Mouse (Mus musculus) megakaryocyte, adult 5-6 weeks (primary cell): Measurements from ENCODE around the gene 2810004N23Rik. TPM values are rescaled to one million over a fixed set of nuclear protein-coding genes. Genes with fewer than 3 reads are reported as not detected.

Experiments used
- ATAC-seq: 2 replicates; pipeline ENCODE4 v1.8.0; 2016; ENCODE audit warnings: mild to moderate bottlenecking, inconsistent platforms; ENCODE audit not compliant: poor library complexity, severe bottlenecking
- total RNA-seq, 2 experiments: library from RNA; stranded (forward) in 1 of 2; stranded (reverse) in 1 of 2; fragments of 153-499, 151-499 nt in 1 of 2; fragments of 221-1000, 200-1000 nt in 1 of 2; gene quantifications; 2 replicates each; pipeline versions ENCODE4 v1.2.3 to v1.2.4; 2015 to 2017

Gene 2810004N23Rik
- total RNA-seq, 2 experiments from 2014 or later, result 11.6 to 24.4 TPM

DNA sequence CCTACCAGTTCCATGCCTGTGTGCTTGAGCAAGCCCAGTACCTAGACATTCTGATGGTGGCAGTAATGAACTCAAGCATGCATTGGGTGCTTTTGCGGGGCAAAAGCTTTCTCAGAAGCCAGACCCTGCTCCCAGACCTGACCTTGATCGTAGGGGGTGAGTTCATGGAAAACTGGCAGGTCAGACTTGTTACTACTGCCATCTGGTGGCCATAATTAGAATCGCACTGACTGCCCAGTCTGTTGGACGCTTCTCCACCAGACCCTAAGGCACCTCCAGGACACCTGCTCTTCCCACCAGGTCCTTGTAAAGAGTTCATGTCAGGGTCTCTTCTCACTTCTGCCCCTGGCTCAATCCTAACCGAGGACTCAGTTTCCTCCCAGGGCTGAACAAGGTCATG is 35.5 kb downstream of the 2810004N23Rik start:
- peak; percentile 60 for ATAC-seq

DNA sequence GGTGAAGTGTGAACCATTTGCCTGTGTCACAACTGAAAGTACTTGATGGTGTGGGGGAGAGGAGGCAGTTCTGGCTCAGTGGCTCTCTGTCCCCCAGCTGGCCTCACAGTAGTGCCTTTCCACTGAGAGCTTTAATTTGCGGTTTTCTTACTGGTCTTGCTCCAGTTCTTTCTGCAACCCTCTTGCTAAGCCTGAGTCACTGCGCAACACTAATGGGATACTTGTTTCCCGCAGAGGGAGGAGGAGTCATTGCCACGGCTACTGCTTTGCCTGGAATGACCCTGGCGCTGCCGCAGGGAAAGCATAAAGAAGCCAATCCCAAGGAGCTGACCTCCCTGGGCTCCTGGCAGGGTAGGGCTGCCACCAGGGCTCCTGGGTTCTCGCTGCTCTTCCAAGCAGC is 36.3 kb downstream of the 2810004N23Rik start:
- ATAC-seq, result 0 out of 2 replicates have a peak, but pooled peaks have one; percentile 6

DNA sequence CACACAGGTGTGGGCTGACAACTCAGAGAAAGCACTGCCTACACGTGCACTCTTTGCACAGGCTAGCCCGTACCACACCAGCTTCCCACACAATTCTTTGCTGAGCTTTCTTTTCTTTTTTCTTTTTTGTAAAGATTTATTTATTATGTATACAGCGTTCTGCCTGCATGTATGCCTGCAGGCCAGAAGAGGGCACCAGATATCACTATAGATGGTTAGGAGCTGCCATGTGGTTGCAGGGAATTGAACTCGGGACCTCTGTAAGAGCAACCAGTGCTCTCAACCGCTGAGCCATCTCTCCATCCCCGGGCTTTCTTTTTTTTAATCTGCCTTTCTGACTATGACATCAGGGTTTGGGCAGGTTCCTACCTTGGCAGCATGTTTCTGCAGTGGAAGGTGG is 39.4 kb downstream of the 2810004N23Rik start:
- no peak for ATAC-seq

DNA sequence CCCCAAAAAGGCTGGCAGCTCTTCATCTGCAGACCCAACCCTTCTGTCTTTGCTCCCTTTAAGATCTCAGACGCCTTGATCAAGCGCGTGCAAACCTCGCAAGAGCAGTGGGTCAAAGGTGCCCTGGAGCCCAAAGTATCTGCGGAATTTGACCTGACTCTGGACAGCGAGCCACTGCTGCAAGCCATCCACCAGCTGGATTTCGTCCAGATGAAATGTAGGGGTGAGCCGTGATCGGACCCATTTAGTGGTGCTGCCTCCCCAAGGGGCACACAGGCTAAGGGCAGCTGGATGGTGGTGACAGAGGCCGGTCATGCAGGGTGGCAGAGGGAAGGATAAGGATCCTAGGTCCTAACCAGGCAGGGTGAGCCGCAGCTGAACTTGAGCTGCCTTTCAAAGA is 42.8 kb downstream of the 2810004N23Rik start:
- ATAC-seq, result no peak

DNA sequence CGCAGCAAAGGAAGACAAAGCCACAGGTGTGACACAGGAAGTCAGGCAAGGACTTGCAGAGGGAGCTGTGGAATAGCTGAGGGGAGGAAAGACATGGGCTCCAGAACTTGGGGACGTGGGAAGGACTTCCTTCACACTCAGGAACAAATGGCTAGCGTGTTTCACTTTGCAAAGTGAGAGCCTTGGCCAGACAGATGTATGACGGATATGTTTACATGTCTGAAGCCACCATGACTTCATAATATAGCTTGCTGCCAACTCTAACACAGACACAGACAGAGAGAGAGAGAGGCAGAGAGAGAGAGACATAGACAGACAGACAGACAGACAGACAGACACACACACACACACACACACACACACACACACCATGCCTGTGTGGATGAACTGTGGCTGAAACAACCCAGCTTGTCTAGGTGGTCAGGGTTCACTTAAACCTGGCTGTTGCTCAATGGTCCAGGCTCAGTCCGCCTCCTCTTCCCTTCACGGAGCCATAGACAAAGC is 43.3 kb downstream of the 2810004N23Rik start:
- no peak for ATAC-seq

DNA sequence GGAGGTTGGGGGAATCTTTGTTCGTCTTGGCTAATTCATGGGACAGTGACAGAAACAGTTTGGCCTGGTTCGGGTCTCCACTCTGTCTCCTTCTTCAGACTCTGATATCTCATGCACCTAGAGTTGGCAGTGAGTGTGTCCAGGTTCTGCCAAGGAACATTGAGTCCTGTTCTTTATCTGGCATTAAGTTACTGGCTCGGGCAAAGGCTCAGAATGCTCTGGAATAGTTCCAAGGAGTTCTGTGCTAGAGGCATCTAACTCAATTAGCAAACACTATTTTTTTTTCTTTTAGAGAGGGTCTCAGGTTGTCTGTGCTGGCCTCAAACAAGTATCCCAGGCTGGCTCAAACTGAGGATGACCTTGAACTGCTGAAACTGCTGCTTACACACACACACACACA is 45.6 kb downstream of the 2810004N23Rik start:
- ATAC-seq, result no peak

DNA sequence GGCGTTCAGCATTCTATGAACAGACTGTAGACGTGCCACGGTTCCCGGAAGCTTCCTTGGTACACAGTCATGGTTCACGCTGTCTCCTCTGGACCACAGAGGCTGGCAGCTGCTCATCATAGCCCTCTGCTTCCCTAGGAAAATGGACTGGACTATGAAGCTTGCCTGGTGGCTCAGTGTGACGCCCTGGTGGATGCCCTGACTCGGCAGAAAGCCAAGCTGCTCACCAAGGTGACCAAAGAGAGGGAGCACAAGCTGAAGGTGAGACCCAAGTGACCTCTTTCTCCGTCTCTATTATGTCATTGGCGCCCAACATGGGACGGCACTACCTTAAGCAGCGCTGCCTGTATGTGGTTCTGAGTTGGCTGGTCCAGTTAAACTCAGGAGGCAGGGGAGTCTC is 46.1 kb downstream of the 2810004N23Rik start:
- no peak for ATAC-seq

DNA sequence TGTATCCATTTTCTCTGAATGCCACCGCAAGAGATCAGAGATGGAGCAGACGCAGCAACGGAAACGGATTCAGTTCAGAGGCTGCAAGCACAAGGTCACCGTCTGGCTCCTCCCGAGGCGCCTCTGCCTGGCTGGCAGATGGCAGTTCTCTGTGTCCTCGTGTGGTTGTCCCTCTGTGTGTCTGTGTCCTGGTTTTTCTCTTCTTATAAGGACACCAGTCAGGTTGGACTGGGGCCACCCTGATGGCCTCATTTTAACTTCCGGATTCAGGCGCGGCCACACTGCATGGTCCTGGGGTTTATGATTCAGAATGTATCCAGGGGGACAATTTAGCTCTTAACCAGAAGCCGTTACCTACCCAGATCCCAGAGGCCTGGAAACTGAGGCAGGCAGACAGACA is 47.0 kb downstream of the 2810004N23Rik start:
- no peak for ATAC-seq

DNA sequence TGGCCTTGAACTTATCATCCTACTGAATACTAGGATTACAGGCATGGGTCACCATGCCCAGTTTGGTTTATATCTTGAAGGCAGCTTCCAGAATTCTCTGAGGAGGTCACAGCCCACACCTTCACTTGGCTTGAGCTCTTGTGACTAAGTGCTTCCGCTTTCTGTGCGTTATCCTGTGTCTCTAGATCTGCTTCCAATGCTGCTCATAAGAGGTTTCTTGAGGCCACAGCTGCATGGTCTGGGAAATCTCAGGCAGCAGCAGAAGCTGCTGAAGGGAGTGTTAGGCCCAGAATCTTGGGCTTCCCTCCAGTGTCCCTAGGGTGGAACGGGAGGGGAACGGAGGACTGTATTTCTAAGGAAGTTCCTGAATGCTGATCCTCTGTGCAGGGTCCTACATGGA is 49.6 kb downstream of the 2810004N23Rik start:
- no peak for ATAC-seq

DNA sequence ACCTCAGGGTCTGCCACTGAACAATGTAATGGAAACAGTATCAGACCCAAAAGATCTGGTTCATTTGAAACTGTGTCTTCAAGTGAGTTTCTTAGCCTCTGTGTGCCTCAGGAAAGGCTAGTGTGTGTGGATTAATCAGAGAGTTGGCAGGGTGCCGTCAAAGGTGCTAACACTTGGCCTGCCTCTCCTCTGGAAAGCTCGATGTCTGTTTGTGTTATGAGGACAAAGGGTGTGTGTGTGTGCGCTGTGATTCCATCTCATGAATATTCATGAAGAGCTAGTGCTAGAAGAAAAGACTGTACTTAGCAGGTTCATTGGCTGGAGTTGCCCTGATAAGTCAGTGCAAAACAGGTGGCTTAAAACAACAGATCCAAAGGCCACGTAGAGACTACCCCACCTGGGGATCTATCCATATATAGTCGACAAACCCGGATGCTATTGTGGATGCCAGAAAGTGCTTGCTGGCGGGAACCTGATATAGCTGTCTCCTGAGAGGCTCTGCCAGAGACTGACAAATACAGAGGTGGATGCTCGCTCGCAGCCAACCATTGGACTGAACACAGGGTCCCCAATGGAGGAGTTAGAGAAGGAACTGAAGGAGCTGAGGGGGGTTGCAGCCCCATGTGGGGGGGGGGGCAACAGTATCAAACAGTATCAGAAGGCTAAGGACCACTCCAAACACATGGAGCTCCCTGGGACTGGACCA is 52.1 kb downstream of the 2810004N23Rik start:
- ATAC-seq, result no peak

DNA sequence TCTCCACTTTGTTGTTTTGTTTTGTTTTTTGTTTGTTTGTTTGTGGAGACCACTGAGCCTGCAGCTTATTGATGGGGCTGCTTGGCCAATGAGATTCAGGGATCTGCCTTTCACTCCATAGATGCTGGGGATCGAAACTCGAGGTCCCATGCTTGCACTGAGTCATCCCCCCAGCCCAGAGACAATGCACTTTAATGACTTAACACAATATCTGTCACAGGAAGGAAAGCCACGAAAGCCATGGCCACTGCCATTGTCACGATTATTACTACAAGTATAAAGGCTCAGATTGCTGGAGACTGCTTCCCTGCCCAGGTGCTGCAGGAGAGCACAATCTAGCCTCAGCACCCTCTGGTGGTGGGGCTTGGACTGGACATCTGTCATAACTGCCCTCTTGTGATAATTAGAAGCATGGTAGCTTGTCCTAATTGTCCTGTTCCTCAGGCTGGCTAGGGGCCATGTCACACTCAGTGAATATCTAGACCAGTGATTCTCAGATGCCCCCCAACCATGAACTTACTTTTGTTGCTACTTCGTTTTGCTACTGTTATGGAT is 52.8 kb downstream of the 2810004N23Rik start:
- ATAC-seq, result no peak

DNA sequence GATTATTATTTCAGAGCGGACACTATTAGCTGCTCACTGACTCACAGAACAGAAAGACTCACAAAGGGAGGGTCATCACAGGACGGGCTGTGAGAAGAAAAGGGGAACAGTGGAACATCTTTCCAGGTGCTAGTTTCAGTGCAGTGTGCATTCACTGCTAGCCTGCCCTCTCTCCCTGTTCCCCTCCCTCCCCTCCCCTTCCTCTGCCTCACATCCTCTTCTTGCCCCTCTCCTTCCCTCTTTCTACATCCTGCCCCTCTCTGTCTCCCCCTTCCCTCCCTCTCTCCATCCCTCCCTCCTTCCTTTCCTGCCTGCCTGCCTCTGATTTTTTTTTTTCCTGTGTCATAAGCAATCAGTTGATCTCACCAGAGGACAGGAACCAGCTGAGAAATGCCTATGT is 53.5 kb downstream of the 2810004N23Rik start:
- no peak for ATAC-seq

DNA sequence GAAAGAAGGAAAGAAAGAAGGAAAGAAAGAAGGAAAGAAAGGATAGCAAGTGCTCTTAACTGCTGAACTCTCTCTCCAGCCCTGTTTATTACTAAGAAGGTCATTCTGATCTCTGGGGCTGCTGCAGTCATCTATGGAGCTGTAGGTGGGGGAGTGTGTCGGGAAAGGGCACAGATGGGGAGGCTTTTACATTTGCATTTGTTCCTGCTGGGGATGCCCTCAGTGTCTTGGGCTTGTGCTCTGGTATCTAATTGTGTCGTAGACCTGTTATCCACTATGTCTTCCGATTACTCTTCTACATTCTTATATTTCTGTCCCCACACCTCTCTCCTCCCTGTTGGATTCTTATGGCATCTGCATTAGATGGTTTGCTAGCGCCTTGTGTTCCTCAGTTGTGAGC is 56.9 kb downstream of the 2810004N23Rik start:
- no peak for ATAC-seq

DNA sequence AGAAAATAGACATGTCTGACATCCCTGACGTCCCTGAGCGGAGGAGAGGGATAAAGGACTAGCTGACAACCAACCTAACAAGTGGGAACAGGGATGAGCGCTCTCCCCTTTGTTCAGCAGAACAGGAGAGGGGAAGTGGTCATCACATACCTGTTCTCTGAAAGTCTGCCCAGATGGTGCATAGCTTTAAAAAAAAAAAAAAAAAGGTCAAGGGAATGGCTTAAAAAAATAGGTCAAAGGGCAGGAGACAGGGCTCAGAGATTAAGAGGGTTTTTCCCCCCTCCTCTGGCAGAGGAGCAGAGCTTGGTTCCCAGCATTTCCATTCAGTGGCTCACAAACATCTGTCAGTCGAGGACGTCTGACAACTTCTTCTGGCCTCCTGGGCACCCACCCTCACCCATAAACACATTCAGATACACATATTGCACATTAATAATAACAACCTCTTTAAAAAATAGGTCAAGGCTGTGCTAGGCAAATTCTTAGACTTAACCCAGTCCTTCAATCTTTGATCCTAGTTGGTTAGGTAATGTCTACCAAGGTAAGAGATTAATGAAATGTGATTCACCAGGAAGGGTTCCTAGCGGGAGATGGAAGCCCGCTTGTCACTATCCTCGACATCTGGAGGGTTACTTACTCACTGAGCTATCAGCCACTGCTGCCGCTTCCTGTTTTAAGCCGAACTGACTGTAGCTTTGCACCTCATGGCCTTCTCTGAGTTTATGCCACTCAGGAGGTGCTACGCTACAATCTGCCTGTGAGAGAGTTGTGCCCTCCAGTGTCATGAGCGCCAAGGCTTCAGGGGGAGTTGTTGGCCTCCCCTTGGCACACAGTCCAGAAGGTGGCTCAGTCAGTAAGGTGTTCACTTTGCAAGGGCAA is 58.9 kb downstream of the 2810004N23Rik start:
- ATAC-seq, result no peak

DNA sequence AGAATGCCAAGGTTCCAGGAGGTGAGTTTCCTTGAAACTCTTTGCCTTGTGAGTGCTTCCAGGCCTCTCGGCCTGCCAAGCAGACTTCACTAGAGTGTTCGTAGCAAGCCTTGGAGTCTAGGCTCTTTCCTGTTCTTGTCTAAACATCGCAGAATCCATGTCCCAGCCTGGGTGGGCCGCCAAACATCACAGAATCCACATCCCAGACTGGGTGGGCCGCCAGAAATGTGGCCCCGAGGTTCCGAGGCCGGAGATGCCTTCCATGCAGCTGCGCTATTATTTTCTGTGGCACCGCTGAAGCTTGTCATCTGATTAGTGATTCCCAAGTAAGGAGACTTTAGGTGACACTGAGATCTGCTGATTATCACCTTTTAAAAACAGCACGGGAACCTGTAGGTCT is 62.4 kb downstream of the 2810004N23Rik start:
- ATAC-seq, result no peak

DNA sequence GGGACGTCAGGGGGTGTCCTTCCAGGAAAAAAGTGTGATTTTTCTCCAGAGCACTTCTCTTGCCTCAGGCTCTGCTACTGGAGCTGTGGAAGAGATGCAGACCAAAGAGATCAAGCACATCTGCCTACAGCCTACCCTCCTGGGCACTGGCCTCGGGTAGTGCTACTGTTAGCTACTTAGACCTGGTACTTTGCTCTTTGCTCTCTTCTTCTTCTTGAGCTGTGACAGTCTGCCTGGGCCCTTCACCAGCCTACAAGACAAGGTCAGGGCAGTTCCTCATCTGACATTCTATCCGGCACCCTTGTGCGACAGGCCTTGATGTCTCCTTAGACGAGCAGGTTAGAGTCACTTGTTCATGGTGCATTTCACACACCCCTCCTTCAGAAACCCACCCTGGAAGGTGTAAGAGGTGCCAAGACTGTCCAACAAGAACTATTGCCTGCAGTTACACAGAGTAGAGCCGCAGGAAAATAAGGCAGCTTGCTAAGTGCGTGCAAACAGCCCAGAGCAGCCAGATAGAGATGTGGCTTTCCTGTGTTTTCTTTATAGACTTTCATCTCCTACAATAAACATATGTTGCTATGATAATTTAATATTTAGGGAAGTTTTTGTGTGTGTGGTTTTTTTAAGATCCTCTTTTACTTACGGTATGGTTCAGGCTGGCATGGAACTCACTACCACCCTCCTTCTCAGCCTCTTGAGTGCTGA is 67.0 kb downstream of the 2810004N23Rik start:
- no peak for ATAC-seq

DNA sequence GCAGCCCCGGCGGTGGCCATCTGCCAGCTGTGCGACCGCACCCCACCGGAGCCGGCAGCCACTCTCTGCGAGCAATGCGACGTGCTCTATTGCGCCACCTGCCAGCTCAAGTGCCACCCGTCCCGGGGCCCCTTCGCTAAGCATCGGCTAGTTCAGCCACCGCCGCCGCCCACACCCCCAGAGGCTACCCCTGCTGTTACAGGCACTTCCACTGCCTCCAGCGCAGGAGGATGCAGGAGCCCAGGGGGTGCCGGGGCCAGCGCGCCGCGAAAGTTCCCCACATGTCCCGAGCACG is 68.5 kb downstream of the 2810004N23Rik start:
- no peak for ATAC-seq

DNA sequence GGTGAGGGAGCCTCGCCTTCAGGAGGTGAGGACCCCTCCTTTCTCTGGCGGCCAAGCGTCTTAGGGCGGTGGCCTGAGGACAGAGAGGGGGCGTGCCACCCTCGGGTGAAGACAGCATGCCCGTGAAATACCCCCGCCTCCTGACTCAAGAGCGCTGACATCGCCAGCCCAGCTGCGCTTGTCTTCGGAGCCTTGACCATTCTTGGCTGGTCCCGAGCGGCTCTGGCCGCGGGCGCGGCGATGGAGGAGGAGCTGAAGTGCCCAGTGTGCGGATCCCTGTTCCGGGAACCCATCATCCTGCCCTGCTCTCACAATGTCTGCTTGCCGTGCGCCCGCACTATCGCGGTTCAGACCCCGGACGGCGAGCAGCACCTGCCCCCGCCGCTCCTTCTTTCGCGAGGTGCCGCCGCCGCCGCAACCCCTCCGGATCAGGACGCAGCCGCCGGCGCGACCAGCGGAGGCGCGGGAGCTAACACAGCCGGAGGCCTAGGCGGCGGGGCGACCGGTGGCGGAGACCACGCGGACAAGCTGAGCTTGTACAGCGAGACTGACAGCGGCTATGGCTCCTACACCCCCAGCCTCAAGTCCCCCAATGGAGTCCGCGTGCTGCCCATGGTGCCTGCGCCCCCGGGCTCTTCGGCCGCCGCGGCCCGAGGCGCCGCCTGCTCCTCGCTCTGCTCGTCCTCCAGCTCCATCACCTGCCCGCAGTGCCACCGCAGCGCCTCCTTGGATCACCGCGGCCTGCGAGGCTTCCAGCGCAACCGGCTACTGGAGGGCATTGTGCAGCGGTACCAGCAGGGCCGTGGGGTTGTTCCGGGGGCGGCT is 69.0 kb downstream of the 2810004N23Rik start:
- no peak for ATAC-seq

DNA sequence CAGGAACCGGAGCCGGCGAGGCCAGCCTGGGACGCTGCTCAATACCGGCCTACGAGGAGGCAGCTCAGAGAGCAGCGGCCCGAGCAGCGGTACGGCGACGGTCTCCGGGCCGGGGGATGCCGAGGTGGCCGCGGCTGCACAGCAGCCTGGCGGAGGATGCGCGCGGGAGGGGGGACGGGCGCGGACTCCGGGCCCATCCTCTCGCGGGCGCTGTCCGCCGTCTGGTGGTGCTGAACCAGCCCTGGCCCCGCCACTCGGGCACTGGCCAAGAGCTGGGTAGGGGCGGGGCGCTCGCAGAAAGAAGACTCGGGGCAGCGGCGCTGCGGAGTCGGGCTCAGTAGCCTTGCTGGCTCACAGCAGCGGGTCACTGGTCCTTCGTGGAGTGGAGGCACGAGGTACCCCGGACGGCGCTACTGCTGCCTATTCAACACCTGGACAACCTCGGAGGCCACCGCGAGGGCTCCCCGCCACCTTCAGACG is 69.7 kb downstream of the 2810004N23Rik start:
- peak; percentile 82 for ATAC-seq

DNA sequence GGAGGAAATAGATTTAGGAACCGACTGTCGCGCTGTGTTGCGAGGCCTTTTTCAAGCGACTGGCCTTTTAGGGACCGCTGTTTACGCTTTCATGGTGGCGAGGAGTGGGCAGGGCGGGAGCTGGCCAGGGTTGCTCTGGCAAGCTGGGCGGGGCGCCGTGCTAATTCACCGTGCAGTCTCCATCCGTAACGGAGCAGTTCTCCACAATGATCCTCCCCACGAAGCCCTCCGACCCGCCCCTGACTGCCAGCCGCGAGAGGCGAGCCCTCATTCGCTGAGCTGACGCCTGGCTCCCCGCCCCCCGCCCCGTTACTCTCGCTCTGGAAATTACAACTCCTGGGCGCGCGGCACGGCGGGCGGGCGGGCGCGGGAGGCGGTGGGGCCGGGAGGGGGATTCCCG is 70.2 kb downstream of the 2810004N23Rik start, which contains the start of gene Trim67:
Trim67 (plus strand) TSS at position 385 of the 400 bp plus-strand sequence.
- ATAC-seq, result no peak
